Mouse (Mus musculus) spleen, postnatal 10 days (tissue): ENCODE measurements around the gene Sry.

ENCODE experiments used
- DNase-seq, 2 experiments: peaks; one replicate each; pipeline ENCODE4 v3.0.0; 2021 to 2022; ENCODE audit warnings: low spot score in 2 of 2

Sry gene

DNA sequence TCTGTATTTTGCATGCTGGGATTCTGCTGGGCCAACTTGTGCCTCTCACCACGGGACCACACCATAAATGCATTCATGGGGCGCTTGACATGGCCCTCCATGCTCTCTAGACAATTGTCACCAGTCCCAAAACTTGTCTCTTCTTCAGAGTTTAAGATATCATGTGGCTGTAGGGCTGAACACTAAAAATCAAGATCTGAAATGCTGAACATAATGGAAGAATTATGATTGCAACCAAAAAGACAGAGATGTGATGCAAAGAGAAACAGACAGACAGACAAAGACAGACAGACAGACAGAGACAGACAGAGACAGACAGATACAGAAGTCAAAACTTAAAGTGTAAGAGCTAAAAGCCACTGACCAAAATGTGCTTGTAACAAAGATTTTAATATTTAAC lies at the start of gene Sry:
TSS of gene Sry (minus strand) at position 101 of the 400 bp plus-strand sequence.
- DNase-seq = no peak
